Mouse (Mus musculus): ENCODE data around the gene Ppp3ca.

DNA sequence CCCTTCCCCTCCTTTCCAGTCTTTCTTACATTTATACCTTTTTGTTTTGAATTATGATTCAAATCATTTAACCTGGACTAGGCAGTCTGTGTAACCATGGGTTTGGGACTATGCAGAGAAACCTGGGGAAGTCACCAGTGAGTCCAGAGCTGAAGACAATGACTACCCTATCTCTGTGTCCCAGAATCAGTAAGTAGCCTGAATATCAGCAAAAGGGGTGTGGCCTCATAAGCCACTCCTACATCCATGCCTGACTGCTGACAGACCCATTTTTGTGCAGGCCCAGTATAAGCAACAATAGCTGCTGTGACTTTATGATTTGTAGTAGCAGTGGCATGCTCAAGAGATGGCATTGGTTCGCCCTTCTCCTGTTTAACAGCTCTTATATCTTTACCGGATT is 11.2 kb upstream of the Ppp3ca start:
- no peak for TF ChIP-seq MAFK (IDR thresholded peaks at IDR 0.05; ENCODE audit: borderline replicate concordance, low read depth, low read length)
- TF ChIP-seq POLR2A (IDR thresholded peaks at IDR 0.05; ENCODE audit: control insufficient read depth in 1 of 2, insufficient read depth in 1 of 2, low read depth in 1 of 2, low read length in 2 of 2, poor library complexity in 1 of 2) = no peak
- TF ChIP-seq CTCF (IDR thresholded peaks at IDR 0.05 in 2 of 3, conservative IDR thresholded peaks at IDR 0.05 in 1 of 3; ENCODE audit: control insufficient read depth in 1 of 3, insufficient read depth in 1 of 3, low read depth in 2 of 3, low read length in 3 of 3, poor library complexity in 1 of 3, severe bottlenecking in 1 of 3) = no peak
- no peak for TF ChIP-seq NELFE (IDR thresholded peaks at IDR 0.05; ENCODE audit: low read depth, low read length)
- no peak for TF ChIP-seq NRF1 (IDR thresholded peaks at IDR 0.05; ENCODE audit: insufficient read depth, low read depth, low read length, poor library complexity, severe bottlenecking)
- no peak for TF ChIP-seq USF1 (IDR thresholded peaks at IDR 0.05; ENCODE audit: low read depth, low read length)
- no peak for TF ChIP-seq E2F4 (IDR thresholded peaks at IDR 0.05; ENCODE audit: borderline replicate concordance, low read depth, low read length)

Data from MEL (cell line).